Mouse (Mus musculus): ENCODE data around the gene Armh1. TPM values are rescaled to one million over a fixed set of nuclear protein-coding genes. Genes with fewer than 3 reads are reported as not detected.

Gene Armh1
- total RNA-seq, 2 experiments from 2014 or later: not detected

- ATAC-seq (replicated peaks; ENCODE audit: low FRiP score, low TSS enrichment, poor library complexity, severe bottlenecking): no peak
Measured at GRCm38 (mm10) chr4:117229590-117229989, 22.3 kb downstream of the Armh1 start.

- no peak for ATAC-seq (replicated peaks; ENCODE audit: low FRiP score, low TSS enrichment, poor library complexity, severe bottlenecking)
Measured at GRCm38 (mm10) chr4:117225250-117225649, 26.7 kb downstream of the Armh1 start.

DNA sequence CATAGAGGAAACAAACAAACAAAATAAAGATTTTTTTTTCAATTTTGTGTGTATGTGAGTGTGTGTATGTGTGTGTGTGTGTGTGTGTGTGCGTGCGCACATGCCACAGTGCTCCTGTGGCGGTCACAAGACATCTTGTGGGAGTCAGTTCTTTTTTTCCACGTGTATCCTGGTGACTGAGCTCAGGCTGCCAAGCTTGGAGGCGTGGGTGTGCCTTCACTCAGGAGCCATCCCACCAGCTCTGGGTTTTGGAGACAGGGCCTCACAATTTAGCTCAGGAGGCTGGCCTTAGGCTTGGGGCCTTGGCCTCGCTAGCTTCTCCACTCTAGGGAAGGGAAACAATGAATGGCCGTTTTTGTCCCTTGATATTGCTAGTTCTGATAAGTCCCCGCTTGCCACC is 27.8 kb downstream of the Armh1 start:
- ATAC-seq (replicated peaks; ENCODE audit: low FRiP score, low TSS enrichment, poor library complexity, severe bottlenecking): no peak

DNA sequence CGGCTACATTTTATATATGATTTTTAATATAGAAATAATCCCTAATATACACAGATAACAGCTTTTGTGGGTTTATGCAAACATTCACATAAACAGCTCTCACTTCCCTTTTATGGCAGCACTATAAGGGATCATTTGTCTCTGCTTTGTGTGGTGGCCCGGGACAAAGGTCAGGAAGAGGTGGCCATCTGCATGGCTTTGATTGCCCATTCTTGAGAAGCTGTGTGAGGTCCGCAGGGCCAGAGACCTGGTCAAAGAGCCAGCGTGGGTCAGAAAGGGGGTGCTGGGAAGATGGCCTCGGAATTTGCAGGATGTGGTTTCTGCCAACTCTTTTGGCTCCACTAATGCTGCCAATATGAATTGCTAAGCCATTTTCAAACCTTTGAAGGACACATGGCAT is 28.9 kb downstream of the Armh1 start:
- no peak for ATAC-seq (replicated peaks; ENCODE audit: low FRiP score, low TSS enrichment, poor library complexity, severe bottlenecking)

DNA sequence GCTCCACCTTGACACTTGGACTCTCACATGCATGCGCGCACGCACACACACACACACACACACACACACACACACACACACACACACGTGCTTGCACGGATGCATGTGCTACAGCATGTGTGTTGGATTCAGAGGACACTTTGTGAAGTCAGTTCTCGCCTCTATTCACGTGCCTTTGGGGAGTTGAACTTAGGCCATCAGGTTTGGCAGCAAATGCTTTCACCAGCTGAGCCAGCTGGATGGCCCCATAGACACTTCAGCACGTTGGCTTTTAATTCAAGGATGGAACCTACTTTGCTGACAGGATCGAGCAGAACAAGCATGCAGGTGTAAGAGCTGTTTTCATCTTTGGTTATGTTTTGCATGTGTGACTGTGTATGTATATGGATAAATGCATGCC is 30.1 kb downstream of the Armh1 start:
- ATAC-seq (replicated peaks; ENCODE audit: low FRiP score, low TSS enrichment, poor library complexity, severe bottlenecking): no peak

GRCm38 (mm10) chr4:117220741-117221515 is 31.0 kb downstream of the Armh1 start:
- no peak for ATAC-seq (replicated peaks; ENCODE audit: low FRiP score, low TSS enrichment, poor library complexity, severe bottlenecking)

GRCm38 (mm10) chr4:117218517-117219219 is 33.3 kb downstream of the Armh1 start:
- ATAC-seq (replicated peaks; ENCODE audit: low FRiP score, low TSS enrichment, poor library complexity, severe bottlenecking): peak; percentile 58; the same call in 1 of the 2 replicates

DNA sequence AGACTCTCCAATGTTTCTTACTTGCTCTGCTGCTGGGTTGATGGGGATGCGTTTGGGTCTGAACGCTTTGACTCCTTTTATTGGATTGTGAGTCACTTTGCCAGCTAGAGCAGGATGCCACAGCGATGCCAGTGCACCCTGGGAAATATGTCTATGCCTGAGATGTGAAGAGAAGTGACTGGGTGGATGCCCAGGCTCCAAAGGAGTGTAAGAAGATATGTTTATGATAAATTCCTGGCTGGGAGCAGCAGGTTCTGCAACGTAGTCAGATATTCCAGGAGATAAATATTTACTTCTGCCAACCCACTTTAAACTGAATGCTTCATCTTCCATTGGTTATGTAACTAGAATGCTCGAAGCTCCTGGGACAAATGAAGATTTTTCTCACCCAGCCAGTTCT is 34.9 kb downstream of the Armh1 start:
- ATAC-seq (replicated peaks; ENCODE audit: low FRiP score, low TSS enrichment, poor library complexity, severe bottlenecking): no peak

DNA sequence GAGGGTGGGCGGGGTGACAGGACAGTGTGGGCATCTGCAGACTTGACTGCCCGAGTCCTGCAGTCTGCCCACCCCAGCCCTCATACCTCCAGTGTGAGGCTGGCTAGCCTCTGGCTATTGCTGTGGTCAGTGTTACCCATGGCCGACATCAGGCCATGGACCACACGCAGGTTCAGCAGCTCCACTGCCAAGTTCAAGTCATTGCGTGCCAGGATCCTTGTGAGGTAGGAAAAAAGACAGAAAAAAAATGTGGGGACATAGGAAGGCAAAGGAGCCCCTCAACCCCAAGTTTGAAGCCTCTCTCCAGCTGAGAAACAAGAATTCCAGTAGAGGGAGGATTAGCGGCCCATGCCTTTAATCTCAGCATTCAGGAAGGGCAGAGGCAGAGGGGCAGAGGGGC is 37.7 kb downstream of the Armh1 start:
- ATAC-seq (replicated peaks; ENCODE audit: low FRiP score, low TSS enrichment, poor library complexity, severe bottlenecking): no peak

GRCm38 (mm10) chr4:117210147-117211074 is 41.5 kb downstream of the Armh1 start:
- peak; percentile 90 for ATAC-seq (replicated peaks; ENCODE audit: low FRiP score, low TSS enrichment, poor library complexity, severe bottlenecking)

GRCm38 (mm10) chr4:117209592-117209991 is 42.3 kb downstream of the Armh1 start:
- ATAC-seq (replicated peaks; ENCODE audit: low FRiP score, low TSS enrichment, poor library complexity, severe bottlenecking): no peak

DNA sequence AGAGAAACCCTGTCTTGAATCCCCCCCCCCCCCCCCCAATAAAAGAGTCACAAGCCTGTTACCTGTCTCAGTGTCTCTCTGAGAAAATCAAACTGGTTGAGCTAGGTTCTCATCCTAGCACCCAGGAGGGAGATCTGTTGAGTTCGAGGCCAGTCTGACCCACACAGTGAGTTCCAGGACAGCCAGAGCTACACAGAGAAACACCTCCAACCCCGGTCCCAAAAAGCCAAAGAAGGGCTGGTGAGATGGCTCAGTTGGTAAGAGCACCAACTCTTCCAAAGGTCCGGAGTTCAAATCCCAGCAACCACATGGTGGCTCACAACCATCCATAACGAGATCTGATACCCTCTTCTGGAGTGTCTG is 49.0 kb downstream of the Armh1 start:
- ATAC-seq (replicated peaks; ENCODE audit: low FRiP score, low TSS enrichment, poor library complexity, severe bottlenecking): peak; percentile 24; the same call in 1 of the 2 replicates

DNA sequence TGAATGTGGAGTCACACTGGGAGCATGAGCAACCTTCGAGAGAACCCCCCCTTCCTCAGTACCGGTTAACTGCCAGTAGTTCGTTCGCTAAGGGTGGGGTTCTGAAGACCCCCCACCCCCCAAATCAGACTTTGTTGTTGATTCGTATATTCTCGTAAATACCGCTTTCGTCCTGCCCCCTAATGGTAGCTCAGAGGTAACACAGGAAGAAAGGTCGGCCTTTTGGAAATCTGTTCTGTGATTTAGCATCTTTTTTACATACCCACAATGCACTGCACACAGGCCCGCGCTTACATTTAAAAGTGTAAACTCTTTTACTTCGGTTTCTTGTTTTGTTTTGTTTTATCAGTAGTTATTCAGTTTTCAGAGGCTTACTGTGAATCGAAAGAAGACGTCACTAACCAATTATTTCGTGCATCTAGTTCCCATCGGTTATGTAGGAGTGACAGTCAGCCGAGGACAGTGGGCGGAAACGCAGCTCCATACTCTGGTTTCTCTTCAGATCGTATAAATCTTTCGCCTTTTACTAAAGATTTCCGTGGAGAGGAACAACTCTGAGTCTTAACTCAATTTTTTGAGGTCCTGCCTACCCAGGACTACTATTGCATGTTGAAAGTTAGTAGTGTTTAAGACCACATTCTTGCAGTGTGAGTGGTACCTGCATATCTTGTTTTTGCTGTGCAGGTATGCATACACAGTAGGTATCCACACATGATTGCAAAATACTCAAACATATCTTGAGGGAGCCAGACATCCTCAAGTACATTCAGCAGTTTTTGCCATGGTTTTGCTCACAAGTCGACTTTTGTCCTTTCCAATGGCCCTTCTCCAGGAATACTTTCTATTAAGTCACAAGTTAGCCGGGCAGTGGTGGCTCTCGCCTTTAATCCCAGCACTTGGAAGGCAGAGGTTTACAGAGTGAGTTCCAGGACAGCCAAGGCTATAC is 49.6 kb downstream of the Armh1 start:
- ATAC-seq (replicated peaks; ENCODE audit: low FRiP score, low TSS enrichment, poor library complexity, severe bottlenecking): peak; percentile 97

- no peak for ATAC-seq (replicated peaks; ENCODE audit: low FRiP score, low TSS enrichment, poor library complexity, severe bottlenecking)
Measured at GRCm38 (mm10) chr4:117191804-117192203, 60.1 kb downstream of the Armh1 start.

DNA sequence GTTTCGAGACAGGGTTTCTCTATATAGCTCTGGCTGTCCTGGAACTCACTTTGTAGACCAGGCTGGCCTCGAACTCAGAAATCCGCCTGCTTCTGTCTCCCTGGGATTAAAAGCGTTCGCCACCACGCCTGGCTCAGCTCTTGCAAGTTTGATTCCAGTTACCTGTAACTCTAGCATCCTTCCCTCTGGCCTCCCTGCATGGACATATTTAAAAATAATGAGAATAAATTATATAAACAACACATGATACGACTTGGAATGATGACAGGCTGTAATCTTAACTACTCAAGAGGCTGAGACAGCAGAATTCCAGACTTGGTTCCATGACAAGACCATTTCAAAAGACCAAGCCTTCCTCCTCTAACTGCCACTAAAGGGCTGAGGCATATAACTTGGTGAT is 61.3 kb downstream of the Armh1 start:
- no peak for ATAC-seq (replicated peaks; ENCODE audit: low FRiP score, low TSS enrichment, poor library complexity, severe bottlenecking)

DNA sequence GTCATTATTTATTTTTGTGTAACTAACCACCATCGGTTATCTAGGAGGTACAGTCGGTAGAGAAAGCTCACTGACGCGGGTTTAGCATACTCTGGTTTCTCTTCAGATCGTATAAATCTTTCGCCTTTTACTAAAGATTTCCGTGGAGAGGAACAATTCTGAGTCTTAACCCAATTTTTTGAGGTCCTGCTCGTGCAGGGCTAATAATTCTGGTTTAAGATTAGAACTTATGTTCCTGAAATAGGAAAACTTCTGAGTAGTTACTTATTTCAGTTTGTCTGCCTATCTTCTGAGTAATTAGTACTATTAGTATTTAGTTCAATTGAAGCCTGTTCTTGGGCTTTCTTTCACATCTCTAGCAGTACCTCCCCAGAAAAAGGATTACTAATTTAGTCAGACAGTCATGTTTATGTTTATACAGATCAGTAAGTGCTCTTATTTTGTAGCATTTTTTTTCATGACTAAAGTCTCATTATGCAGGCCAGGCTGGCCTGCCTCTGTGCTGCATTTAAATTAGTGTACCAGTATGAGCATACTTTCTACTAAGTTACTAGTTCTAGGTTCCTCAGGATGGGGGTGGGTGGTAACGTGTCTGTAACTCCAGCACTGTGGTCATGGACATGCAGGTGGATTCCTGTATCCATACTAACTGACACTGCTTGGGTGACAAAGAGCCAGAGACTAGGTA is 61.9 kb downstream of the Armh1 start:
- ATAC-seq (replicated peaks; ENCODE audit: low FRiP score, low TSS enrichment, poor library complexity, severe bottlenecking): peak; percentile 93

DNA sequence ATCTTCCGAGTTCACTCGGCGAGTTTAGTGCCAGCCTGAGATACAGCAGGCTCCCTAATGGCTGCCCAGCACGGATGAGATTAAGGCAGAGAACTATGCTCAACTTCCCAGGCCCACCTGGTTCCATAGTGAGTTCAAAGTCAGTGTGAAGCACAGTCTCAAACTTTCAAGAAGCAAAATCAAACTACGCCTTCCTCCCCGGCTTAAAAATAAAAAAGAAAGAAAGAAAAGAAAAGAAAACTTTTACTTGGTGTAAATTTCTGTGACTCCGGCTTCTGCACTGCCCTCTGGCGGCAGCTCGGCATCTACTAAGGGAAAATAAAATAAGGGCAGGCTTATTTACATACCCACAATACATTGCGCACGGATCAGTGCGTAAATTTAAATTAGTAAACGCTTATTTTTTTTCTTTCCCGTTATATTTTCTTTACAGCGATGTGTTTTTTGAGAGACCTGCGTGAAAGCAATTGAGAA is 62.5 kb downstream of the Armh1 start:
- peak; percentile 46; the same call in 1 of the 2 replicates for ATAC-seq (replicated peaks; ENCODE audit: low FRiP score, low TSS enrichment, poor library complexity, severe bottlenecking)

- ATAC-seq (replicated peaks; ENCODE audit: low FRiP score, low TSS enrichment, poor library complexity, severe bottlenecking): no peak
Measured at GRCm38 (mm10) chr4:117188969-117189368, 63.0 kb downstream of the Armh1 start.
